Mouse (Mus musculus): Measurements from ENCODE around the gene Iqcc. TPM values are rescaled to one million over a fixed set of nuclear protein-coding genes. Genes with fewer than 3 reads are reported as not detected.

Gene Iqcc
- total RNA-seq, 2 experiments from 2014 or later: 15.0 to 26.0 TPM

- ATAC-seq (replicated peaks; ENCODE audit: poor library complexity, severe bottlenecking): no peak
Measured at GRCm38 (mm10) chr4:129622803-129623535, 4.1 kb upstream of the Iqcc start.

- ATAC-seq (replicated peaks; ENCODE audit: poor library complexity, severe bottlenecking): no peak
Measured at GRCm38 (mm10) chr4:129622120-129622802, 3.4 kb upstream of the Iqcc start.

DNA sequence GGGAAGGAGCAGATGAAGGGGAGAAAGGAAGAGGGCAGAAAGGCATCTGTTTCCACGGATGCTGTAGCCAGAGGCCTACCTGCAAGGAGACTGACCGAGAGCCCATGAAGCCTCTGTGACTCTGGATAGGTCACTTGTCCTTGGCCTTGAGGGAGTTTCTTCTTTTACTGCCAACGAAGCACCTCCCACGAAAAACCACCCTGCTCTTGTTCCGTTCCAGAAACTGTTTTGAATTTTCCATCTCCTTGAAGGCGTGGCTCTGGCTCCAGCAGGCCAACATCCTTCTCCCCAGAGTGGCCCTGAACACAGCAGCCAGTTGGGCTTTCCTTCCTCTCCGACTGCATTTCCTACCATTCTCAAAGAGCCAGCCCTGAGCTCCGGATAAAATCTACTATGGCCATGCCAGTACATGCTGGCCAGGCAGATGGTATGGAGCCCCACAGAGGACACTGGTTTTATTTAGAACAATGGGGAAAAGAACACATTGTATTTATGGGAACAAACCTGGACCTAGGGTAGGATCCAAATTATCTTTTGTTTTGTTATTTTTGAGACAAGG lies 2.5 kb upstream of the Iqcc start:
- no peak for ATAC-seq (replicated peaks; ENCODE audit: poor library complexity, severe bottlenecking)

- no peak for ATAC-seq (replicated peaks; ENCODE audit: poor library complexity, severe bottlenecking)
Measured at GRCm38 (mm10) chr4:129620419-129621282, 1.8 kb upstream of the Iqcc start.

DNA sequence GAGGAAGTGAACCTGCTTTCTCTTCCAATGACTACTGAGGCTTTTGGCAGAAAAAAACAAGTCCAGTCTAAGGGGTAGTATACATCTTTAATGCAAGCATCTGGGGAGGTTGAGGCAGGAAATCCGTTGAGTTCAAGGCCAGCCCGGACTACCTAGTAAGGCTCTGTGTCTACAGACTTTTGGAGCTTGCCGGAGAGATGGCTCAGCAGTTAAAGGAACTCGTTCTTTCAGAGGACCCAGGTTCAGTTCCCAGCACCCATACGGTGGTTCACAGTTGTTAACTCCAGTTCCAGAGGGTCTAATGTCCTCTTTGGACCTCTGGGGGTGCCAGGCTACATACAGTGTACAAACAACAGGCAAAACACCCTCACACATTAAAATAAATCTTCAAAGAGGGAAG lies 868 bp downstream of the Iqcc start:
- ATAC-seq (replicated peaks; ENCODE audit: poor library complexity, severe bottlenecking): no peak

GRCm38 (mm10) chr4:129617121-129617641 lies 1.7 kb downstream of the Iqcc start:
- no peak for ATAC-seq (replicated peaks; ENCODE audit: poor library complexity, severe bottlenecking)

DNA sequence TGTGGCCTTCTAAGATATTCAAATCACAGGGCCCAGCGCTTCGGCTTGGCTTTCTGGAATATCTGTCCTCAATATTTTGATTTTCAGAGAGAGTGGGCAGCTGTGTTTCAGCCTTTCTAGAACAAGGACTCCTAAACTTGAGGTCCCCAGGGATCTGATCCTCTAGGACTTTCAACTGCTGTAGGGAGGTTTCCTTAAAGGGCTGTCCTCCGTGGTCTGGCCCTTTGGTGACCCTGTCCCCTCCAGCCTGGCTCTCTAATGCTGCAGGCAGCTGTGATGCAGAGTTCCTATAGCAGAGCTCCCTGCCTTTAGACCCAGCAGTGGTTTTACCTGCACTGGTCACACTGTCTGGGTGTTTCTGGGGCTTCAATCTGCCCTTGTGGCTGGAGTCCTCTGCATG lies 2.3 kb downstream of the Iqcc start:
- no peak for ATAC-seq (replicated peaks; ENCODE audit: poor library complexity, severe bottlenecking)

DNA sequence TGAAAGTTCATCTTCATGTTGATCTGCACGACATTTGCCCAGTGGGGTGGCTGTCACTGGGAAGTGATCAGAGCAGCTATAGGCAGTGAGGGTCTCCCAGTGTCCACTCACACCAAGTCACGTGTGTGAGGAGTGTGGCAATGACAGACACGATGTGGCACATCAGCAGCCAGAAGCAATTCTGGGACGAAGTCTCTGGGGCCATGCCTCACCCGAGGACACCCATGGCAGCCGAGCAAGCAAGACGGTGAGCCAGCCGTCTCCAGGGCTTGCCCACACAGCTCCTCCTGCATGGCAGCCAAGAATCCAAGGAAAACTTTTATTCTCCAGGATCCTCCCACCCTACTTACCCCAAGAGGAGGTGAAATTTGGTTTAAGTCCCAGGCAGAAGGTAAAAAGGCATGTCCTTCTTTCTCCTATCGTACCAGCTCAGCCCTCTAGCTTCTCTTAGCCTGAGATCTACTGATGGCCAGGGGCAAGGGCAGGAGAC lies 3.1 kb downstream of the Iqcc start:
- ATAC-seq (replicated peaks; ENCODE audit: poor library complexity, severe bottlenecking): no peak

DNA sequence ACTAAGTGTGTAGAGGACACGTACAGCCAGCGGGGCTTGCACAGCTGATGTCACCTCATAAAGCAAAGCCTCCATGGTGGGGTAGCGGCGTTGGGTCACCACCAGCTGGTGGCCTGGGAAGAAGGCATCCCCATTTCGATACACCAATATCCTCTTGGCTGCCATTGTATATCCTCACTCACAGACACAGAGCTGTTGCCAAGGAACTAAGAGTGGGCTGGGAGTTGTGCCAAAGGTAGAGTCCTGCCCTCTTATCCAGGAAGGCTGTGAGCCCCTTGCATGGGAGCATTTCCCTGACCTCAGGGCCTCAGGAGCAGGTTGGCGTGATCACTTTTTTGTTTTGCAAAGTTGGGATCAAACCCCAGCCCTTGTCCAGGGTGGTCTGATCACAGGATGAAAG lies 4.8 kb downstream of the Iqcc start, which contains the start of gene Dcdc2b:
Gene Dcdc2b (minus strand): TSS at position 165 of the 400 bp plus-strand sequence.
- ATAC-seq (replicated peaks; ENCODE audit: poor library complexity, severe bottlenecking): no peak

- ATAC-seq (replicated peaks; ENCODE audit: poor library complexity, severe bottlenecking): no peak
Measured at GRCm38 (mm10) chr4:129610472-129610871, 8.4 kb downstream of the Iqcc start.

GRCm38 (mm10) chr4:129610026-129610425 lies 8.9 kb downstream of the Iqcc start:
- no peak for ATAC-seq (replicated peaks; ENCODE audit: poor library complexity, severe bottlenecking)

DNA sequence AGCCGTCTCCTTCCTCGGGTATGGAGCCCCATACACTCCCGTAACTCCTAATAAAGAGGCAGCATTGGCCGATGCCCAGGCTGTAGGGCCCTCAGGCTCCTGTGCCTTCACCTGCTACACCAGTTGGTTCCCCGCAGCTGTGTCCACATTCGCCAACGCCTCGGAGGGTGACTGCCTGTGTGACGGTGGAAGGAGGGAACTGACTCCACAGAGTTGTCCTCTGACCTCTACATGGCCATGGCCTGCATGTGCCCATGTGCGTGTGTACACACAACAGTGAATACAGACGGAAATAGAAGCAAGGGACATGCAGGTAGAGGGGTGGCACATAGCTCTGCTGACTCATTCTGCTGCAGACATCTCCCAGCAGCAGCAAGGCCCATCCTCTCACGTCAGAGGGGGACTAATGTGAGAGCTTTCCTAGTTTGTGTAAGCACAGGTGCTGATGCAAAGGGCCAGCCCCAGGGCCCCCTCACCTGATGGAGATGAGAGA lies 9.7 kb downstream of the Iqcc start:
- ATAC-seq (replicated peaks; ENCODE audit: poor library complexity, severe bottlenecking): no peak

GRCm38 (mm10) chr4:129608426-129609025 lies 10.4 kb downstream of the Iqcc start:
- peak; percentile 96 for ATAC-seq (replicated peaks; ENCODE audit: poor library complexity, severe bottlenecking)

DNA sequence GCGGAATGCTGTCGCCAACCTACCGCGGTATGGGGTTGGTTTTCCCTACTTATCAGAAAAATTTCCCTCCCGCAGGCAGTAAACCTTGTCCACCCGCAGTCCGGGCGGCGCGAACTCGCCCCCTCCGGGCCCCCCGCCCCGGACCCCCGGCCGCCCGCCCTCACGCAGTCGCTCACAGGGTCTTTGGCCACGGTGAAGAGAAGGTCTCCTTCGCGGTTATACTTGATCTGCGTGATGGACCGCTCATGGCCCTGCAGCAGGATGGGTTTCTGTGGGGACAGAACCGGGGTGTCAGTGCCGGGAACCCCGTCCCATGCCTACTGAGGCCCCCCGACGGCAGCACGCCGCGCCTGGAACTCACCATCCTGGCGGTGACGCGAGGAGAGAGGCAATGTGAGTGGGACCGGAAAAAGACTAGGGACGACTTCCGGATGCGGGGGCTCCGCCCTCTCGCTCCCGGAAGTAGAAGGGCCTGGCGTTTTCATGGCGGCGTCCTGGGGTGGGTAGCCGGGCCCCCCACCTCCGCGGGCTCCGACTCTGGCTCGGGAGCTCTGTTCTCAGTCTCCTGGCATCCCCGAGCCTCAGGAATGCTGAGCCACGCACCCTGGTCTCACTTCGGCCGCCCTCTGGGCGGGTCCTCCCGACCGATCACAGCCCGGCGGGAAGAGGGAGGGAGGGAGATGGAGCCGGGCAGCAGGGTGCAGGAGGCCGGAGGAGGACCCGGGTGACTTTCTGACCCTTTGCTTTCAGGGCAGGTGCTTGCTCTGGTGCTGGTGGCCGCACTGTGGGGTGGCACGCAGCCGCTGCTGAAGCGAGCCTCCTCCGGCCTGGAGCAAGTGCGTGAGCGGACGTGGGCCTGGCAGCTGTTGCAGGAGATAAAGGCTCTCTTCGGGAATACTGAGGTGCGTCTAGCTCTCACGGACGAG lies 18.4 kb downstream of the Iqcc start, which contains the start of the genes Eif3i and Tmem234:
Gene Eif3i (minus strand): TSS at position 416 of the 926 bp plus-strand sequence.
Gene Tmem234 (plus strand): TSS at position 436 of the 926 bp plus-strand sequence.
- ATAC-seq (replicated peaks; ENCODE audit: poor library complexity, severe bottlenecking): peak; percentile 97

DNA sequence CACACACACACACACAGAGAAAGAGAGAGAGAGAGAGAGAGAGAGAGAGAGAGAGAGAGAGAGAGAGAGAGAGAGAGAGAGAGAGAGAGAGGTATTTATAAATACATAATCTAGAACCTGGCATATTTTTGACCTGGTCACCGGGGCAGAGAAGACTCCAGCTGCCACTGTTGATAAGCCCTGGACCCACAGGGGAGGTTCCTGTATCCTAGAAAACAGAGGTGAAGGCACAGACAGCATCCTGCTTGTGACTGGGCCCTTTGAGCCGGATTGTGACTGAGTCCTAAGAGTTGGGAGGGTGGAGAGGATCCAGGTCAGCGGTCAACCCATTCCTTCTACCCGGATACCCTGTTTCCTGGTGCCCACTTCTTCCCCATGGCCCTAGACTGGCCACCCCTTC lies 30.0 kb downstream of the Iqcc start:
- ATAC-seq (replicated peaks; ENCODE audit: poor library complexity, severe bottlenecking): no peak

- no peak for ATAC-seq (replicated peaks; ENCODE audit: poor library complexity, severe bottlenecking)
Measured at GRCm38 (mm10) chr4:129586943-129587342, 32.0 kb downstream of the Iqcc start.

- no peak for ATAC-seq (replicated peaks; ENCODE audit: poor library complexity, severe bottlenecking)
Measured at GRCm38 (mm10) chr4:129585773-129586172, 33.1 kb downstream of the Iqcc start.

- ATAC-seq (replicated peaks; ENCODE audit: poor library complexity, severe bottlenecking): peak; percentile 82
Measured at GRCm38 (mm10) chr4:129584884-129585608, 33.9 kb downstream of the Iqcc start.

All from granulocyte monocyte progenitor cell, adult 5-6 weeks (primary cell).